Mouse (Mus musculus): ENCODE data around the gene A1cf. TPM values are rescaled to one million over a fixed set of nuclear protein-coding genes. Genes with fewer than 3 reads are reported as not detected.

A1cf gene
- not detected in 2 replicates for polyA plus RNA-seq (2014; fragmentation: Nextera tagmentation; extraction: Ambion mirVana)

- no peaks in the 10 kb centered on the region for H3K9me3 ChIP-seq (ENCODE audit: low read depth, low read length)
- WGBS = 75% methylated on average over 7 of the region's 7 CpGs
- H3K36me3 ChIP-seq (ENCODE audit: insufficient read depth) = no peaks in the 10 kb centered on the region
- no peak within 1 kb of the TSS for H3K9ac ChIP-seq
- H3K4me2 ChIP-seq = no peak within 1 kb of the TSS
- ATAC-seq (ENCODE audit: insufficient read depth) (no peak), DNase-seq (no peak)
- no peak for TF ChIP-seq CTCF (IDR thresholded peaks at IDR 0.05; ENCODE audit: low read depth)
- H3K27ac ChIP-seq (ENCODE audit: low read depth) = no peak within 1 kb of the TSS
- H3K27me3 ChIP-seq (ENCODE audit: insufficient read depth, low read length) = no peaks in the 10 kb centered on the region
- no peaks in the 10 kb centered on the region for H3K4me1 ChIP-seq (ENCODE audit: insufficient read depth)
- H3K4me3 ChIP-seq (ENCODE audit: low read depth, low read length) = no peak within 1 kb of the TSS
Measured at GRCm38 (mm10) chr19:31868521-31868920, at the start of gene A1cf. A1cf (plus strand) TSS chr19:31868764.

- Histone ChIP-seq H3K4me1 (ENCODE audit: insufficient read depth) (no peaks in the 10 kb centered on the region), H3K4me2 (no peak overlapping the region), H3K27ac (ENCODE audit: low read depth) (no peak overlapping the region), H3K9ac (no peak overlapping the region), H3K27me3 (ENCODE audit: insufficient read depth, low read length) (no peaks in the 10 kb centered on the region), H3K9me3 (ENCODE audit: low read depth, low read length) (no peaks in the 10 kb centered on the region), H3K36me3 (ENCODE audit: insufficient read depth) (no peaks in the 10 kb centered on the region), H3K4me3 (ENCODE audit: low read depth, low read length) (no peak overlapping the region)
- no peak for TF ChIP-seq CTCF (IDR thresholded peaks at IDR 0.05; ENCODE audit: low read depth)
- no peak for DNase-seq
- ATAC-seq (ENCODE audit: insufficient read depth) = no peak
- 82% methylated on average over 5 of the region's 5 CpGs for WGBS
Measured at GRCm38 (mm10) chr19:31834250-31834649, 34.3 kb upstream of the A1cf start.

- H3K4me3 ChIP-seq (ENCODE audit: low read depth, low read length) = no peak overlapping the region
- no peak overlapping the region for H3K9ac ChIP-seq
- H3K27me3 ChIP-seq (ENCODE audit: insufficient read depth, low read length) = no peaks in the 10 kb centered on the region
- H3K9me3 ChIP-seq (ENCODE audit: low read depth, low read length) = no peaks in the 10 kb centered on the region
- peak; percentile 28 for DNase-seq
- no peak for ATAC-seq (ENCODE audit: insufficient read depth)
- H3K4me1 ChIP-seq (ENCODE audit: insufficient read depth) = no peaks in the 10 kb centered on the region
- 45% methylated on average over 3 of the region's 3 CpGs for WGBS
- TF ChIP-seq CTCF (IDR thresholded peaks at IDR 0.05; ENCODE audit: low read depth) = no peak
- H3K4me2 ChIP-seq = no peak overlapping the region
- no peaks in the 10 kb centered on the region for H3K36me3 ChIP-seq (ENCODE audit: insufficient read depth)
- no peak overlapping the region for H3K27ac ChIP-seq (ENCODE audit: low read depth)
Measured at GRCm38 (mm10) chr19:31861909-31862308, 6.7 kb upstream of the A1cf start.

DNA sequence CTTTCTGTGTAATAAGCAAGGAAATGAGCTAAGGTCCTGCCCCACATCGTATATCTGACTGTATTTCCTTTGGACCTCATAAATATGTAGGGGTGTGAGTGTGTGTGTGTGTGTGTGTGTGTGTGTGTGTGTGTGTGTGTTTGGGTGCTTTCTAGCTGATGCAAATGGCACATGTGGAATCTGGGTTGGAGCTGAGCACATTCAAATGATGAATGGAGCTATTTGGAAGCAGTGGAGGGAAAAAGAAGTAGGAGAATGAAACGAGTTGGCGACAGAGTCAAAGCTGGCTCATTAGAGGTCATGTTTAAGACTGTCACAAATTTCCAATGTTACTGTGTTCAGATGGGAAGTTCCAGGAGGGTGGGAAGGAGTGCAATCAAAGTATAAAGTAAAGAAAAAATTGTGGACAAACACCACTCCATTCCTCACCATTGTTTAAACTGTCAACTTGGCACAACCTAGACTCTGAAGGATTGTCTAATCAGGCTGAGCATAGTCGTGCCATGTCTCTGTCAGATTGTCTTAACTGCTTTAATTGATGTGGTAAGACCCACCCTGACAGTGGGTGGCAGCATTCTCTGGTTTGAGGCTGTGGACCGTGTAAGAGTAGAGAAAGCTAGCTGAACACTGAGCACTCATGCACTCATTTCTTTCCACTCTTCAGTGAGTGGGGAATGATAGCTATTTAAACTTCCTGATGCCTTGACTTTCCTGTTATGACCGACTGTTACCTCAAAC lies 5.9 kb upstream of the A1cf start:
- Histone ChIP-seq H3K4me2 (no peak overlapping the region), H3K36me3 (ENCODE audit: insufficient read depth) (no peaks in the 10 kb centered on the region), H3K9ac (no peak overlapping the region), H3K4me3 (ENCODE audit: low read depth, low read length) (no peak overlapping the region), H3K4me1 (ENCODE audit: insufficient read depth) (no peaks in the 10 kb centered on the region), H3K27ac (ENCODE audit: low read depth) (no peak overlapping the region), H3K27me3 (ENCODE audit: insufficient read depth, low read length) (no peaks in the 10 kb centered on the region), H3K9me3 (ENCODE audit: low read depth, low read length) (no peaks in the 10 kb centered on the region)
- ATAC-seq (ENCODE audit: insufficient read depth) (no peak; the same call in 1 of the 2 replicates), DNase-seq (no peak)
- TF ChIP-seq CTCF (IDR thresholded peaks at IDR 0.05; ENCODE audit: low read depth) = no peak
- 50% methylated on average over 6 of the region's 6 CpGs for WGBS

GRCm38 (mm10) chr19:31865451-31865850 lies 3.1 kb upstream of the A1cf start:
- WGBS = 81% methylated on average over 4 of the region's 4 CpGs
- ATAC-seq (ENCODE audit: insufficient read depth) (no peak), DNase-seq (no peak)
- TF ChIP-seq CTCF (IDR thresholded peaks at IDR 0.05; ENCODE audit: low read depth) = no peak
- Histone ChIP-seq H3K9me3 (ENCODE audit: low read depth, low read length) (no peaks in the 10 kb centered on the region), H3K4me2 (no peak overlapping the region), H3K27me3 (ENCODE audit: insufficient read depth, low read length) (no peaks in the 10 kb centered on the region), H3K27ac (ENCODE audit: low read depth) (no peak overlapping the region), H3K4me1 (ENCODE audit: insufficient read depth) (no peaks in the 10 kb centered on the region), H3K36me3 (ENCODE audit: insufficient read depth) (no peaks in the 10 kb centered on the region), H3K9ac (no peak overlapping the region), H3K4me3 (ENCODE audit: low read depth, low read length) (no peak overlapping the region)

- ATAC-seq (ENCODE audit: insufficient read depth) = no peak
- DNase-seq = no peak
- H3K9ac ChIP-seq = no peak overlapping the region
- WGBS = 66% methylated on average over 4 of the region's 4 CpGs
- no peaks in the 10 kb centered on the region for H3K4me1 ChIP-seq (ENCODE audit: insufficient read depth)
- no peak for TF ChIP-seq CTCF (IDR thresholded peaks at IDR 0.05; ENCODE audit: low read depth)
- no peak overlapping the region for H3K27ac ChIP-seq (ENCODE audit: low read depth)
- H3K4me3 ChIP-seq (ENCODE audit: low read depth, low read length) = no peak overlapping the region
- no peaks in the 10 kb centered on the region for H3K36me3 ChIP-seq (ENCODE audit: insufficient read depth)
- H3K4me2 ChIP-seq = no peak overlapping the region
- no peaks in the 10 kb centered on the region for H3K27me3 ChIP-seq (ENCODE audit: insufficient read depth, low read length)
- H3K9me3 ChIP-seq (ENCODE audit: low read depth, low read length) = no peaks in the 10 kb centered on the region
Measured at GRCm38 (mm10) chr19:31868076-31868475, 488 bp upstream of the A1cf start.

DNA sequence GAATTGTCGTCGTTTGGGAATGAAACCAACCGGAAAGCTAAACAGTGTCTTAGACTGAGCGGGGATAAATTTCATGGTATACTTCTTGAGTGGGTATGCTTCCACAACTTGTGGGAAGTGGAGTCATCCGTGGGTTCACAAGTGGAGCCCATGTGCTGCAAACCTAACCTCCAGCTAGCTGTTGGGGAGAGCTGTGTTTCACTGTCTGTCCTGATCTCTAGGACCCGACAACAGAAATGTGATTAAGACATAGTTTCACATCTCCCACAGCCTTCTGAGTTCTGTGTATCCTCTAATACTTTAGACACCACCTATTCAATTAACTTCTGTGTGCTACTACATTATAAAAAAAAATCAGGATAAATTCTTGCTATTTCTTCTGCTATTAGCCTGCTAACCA lies 407 bp downstream of the A1cf start:
- DNase-seq (no peak), ATAC-seq (ENCODE audit: insufficient read depth) (no peak)
- no peak for TF ChIP-seq CTCF (IDR thresholded peaks at IDR 0.05; ENCODE audit: low read depth)
- no peak overlapping the region for H3K4me2 ChIP-seq
- WGBS = 83% methylated on average over 6 of the region's 6 CpGs
- no peaks in the 10 kb centered on the region for H3K27me3 ChIP-seq (ENCODE audit: insufficient read depth, low read length)
- no peak overlapping the region for H3K9ac ChIP-seq
- H3K27ac ChIP-seq (ENCODE audit: low read depth) = no peak overlapping the region
- H3K4me1 ChIP-seq (ENCODE audit: insufficient read depth) = no peaks in the 10 kb centered on the region
- H3K9me3 ChIP-seq (ENCODE audit: low read depth, low read length) = no peaks in the 10 kb centered on the region
- H3K4me3 ChIP-seq (ENCODE audit: low read depth, low read length) = no peak overlapping the region
- no peaks in the 10 kb centered on the region for H3K36me3 ChIP-seq (ENCODE audit: insufficient read depth)
